Mouse (Mus musculus): ENCODE measurements around the gene Epha1. TPM values are rescaled to one million over a fixed set of nuclear protein-coding genes. Genes with fewer than 3 reads are reported as not detected.

Epha1 gene
- polyA plus RNA-seq, 1 experiment from 2014 or later = 0.25 TPM

DNA sequence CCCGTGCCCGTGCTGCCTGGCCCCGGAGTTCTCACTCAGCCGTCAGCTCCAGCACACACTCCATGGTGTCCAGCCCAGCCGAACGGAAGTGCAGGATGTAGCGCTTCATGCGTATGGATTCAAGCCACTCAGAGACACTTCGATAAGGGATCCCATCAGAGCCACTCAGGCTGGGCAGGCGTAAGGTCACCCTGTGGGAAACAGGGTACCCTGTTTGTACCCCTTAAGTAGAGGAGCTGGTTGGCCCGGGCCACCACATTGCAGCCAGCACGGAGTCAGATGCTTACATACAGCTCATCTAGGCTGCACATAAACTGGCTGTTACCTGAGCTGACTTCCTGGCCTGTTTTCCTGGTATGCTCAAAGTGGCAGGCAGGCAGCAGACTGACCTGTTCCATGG, 14.2 kb downstream of the Epha1 start:
- WGBS = 95% methylated on average over 12 of the region's 12 CpGs
- Histone ChIP-seq H3K27ac (ENCODE audit: low read depth, low read length) (no peak overlapping the region), H3K4me2 (ENCODE audit: low read length) (no peak overlapping the region), H3K36me3 (ENCODE audit: control insufficient read depth, insufficient read depth, low read length) (peaks cover 22% of the 10 kb centered on the region), H3K4me1 (ENCODE audit: control insufficient read depth, insufficient read depth, low read depth, low read length) (peaks cover 4% of the 10 kb centered on the region), H3K9me3 (ENCODE audit: control insufficient read depth, low read length) (no peaks in the 10 kb centered on the region), H3K9ac (ENCODE audit: low read depth, low read length) (no peak overlapping the region), H3K27me3 (replicated peaks; ENCODE audit: control insufficient read depth, insufficient read depth, low read length) (no peaks in the 10 kb centered on the region), H3K4me3 (ENCODE audit: low read length) (no peak overlapping the region)
- no peak for ATAC-seq

DNA sequence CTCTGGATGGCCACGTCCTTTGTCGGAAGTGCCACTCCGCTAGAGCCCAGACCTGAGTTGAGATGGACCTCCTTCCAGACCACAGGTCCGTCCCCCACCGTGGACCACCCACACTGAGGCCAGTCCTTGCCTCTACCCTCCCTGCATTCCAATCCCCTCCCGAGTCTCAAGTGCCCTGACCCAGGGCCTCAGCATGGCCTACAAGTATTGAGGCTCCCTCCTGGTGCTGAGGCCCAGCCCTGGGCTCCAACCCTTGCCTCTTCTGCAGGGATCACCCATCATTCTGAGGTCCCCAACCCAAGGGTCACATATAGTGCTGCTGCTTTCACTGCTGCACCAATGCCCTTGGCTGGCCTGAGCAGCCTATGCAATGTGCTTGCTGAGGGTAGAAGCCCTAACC, 15.2 kb downstream of the Epha1 start:
- no peaks in the 10 kb centered on the region for H3K27me3 ChIP-seq (replicated peaks; ENCODE audit: control insufficient read depth, insufficient read depth, low read length)

DNA sequence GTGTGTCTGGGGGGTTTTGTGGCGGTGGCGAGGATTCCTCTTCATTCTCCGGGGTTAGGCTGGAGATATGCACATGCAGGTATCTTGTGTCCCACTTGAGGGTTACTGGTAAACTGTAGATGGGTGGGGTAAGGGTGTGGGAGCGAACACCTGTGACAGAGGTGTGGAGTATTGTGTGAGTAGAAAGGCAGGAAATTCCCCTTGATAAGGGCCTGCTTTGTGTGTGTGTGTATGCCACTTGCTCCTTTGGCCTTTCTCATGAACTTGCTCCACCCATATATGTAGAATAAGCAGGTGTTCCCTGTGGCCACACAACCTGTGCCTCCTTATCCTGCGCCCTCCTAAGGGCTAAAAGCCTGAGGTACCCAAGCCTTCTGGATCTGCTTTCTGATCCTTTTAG, 16.2 kb downstream of the Epha1 start:
- H3K9ac ChIP-seq (ENCODE audit: low read depth, low read length) = no peak overlapping the region
- ATAC-seq = no peak
- H3K4me2 ChIP-seq (ENCODE audit: low read length) = no peak overlapping the region
- H3K27ac ChIP-seq (ENCODE audit: low read depth, low read length) = no peak overlapping the region
- peaks cover 22% of the 10 kb centered on the region for H3K36me3 ChIP-seq (ENCODE audit: control insufficient read depth, insufficient read depth, low read length)
- peaks cover 4% of the 10 kb centered on the region for H3K4me1 ChIP-seq (ENCODE audit: control insufficient read depth, insufficient read depth, low read depth, low read length)
- H3K4me3 ChIP-seq (ENCODE audit: low read length) = no peak overlapping the region
- 98% methylated on average over 5 of the region's 5 CpGs for WGBS
- no peaks in the 10 kb centered on the region for H3K27me3 ChIP-seq (replicated peaks; ENCODE audit: control insufficient read depth, insufficient read depth, low read length)
- H3K9me3 ChIP-seq (ENCODE audit: control insufficient read depth, low read length) = no peaks in the 10 kb centered on the region

More for the DNA sequence above, 15.2 kb downstream of the Epha1 start:
- H3K4me1 ChIP-seq (ENCODE audit: control insufficient read depth, insufficient read depth, low read depth, low read length) = peaks cover 3% of the 10 kb centered on the region
- no peak for ATAC-seq
- H3K4me2 ChIP-seq (ENCODE audit: low read length) = no peak overlapping the region
- no peak overlapping the region for H3K9ac ChIP-seq (ENCODE audit: low read depth, low read length)
- H3K9me3 ChIP-seq (ENCODE audit: control insufficient read depth, low read length) = no peaks in the 10 kb centered on the region
- no peak overlapping the region for H3K4me3 ChIP-seq (ENCODE audit: low read length)
- no peak overlapping the region for H3K27ac ChIP-seq (ENCODE audit: low read depth, low read length)
- WGBS = 69% methylated on average over 6 of the region's 6 CpGs
- peaks cover 22% of the 10 kb centered on the region for H3K36me3 ChIP-seq (ENCODE audit: control insufficient read depth, insufficient read depth, low read length)

DNA sequence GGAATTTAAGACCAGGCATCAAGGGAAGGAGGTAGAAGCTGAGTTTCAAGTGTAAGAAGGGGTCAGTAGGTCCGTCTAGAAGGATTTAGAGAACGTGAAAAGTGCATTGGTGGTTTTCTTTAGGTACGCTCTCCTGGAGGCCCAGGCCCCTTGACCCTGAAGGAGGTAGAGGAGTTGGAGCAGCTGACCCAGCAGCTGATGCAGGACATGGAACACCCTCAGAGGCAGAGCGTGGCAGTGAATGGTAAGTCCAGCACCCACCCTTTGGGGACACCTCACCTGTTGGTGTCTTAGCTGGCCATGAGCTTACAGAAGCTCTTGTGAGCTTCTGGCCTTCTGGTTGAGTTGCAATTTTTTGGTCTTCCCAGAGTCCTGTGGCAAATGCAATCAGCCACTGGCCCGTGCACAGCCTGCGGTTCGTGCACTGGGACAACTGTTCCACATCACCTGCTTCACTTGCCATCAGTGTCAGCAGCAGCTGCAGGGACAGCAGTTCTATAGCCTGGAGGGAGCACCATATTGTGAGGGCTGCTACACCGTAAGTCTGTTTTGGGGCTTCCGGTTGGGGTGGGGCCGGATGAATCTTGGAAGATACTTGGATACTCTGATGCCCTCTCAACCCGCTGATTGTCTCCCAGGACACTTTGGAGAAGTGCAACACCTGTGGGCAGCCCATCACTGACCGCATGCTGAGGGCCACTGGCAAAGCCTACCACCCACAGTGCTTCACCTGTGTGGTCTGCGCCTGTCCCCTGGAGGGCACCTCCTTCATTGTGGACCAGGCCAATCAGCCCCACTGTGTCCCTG, 17.1 kb downstream of the Epha1 start:
- WGBS = 95% methylated on average over 13 of the region's 13 CpGs
- no peak for ATAC-seq
- H3K4me3 ChIP-seq (ENCODE audit: low read length) = no peak overlapping the region
- no peaks in the 10 kb centered on the region for H3K27me3 ChIP-seq (replicated peaks; ENCODE audit: control insufficient read depth, insufficient read depth, low read length)
- peaks cover 12% of the 10 kb centered on the region for H3K4me1 ChIP-seq (ENCODE audit: control insufficient read depth, insufficient read depth, low read depth, low read length)
- no peak overlapping the region for H3K27ac ChIP-seq (ENCODE audit: low read depth, low read length)
- H3K4me2 ChIP-seq (ENCODE audit: low read length) = no peak overlapping the region
- no peak overlapping the region for H3K9ac ChIP-seq (ENCODE audit: low read depth, low read length)
- H3K36me3 ChIP-seq (ENCODE audit: control insufficient read depth, insufficient read depth, low read length) = peaks cover 24% of the 10 kb centered on the region
- H3K9me3 ChIP-seq (ENCODE audit: control insufficient read depth, low read length) = no peaks in the 10 kb centered on the region

DNA sequence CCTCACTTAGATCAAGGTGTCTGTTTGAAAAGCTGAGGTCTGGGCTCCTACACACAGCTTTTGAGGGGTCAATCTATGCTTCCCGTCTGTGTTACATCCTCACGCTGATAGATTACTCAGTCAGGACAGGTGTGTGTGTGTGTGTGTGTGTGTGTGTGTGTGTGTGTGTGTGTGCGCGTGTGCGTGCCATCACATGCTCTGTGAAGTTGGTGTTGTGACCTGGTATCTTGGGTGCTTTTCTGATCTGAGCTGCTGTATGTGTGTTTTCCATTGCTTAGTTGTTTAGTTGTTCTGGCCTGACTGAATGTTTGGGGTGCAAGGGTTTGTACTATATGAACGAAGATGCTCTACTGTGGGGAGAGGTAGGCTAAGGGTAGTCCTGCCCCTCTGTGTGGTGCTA, 17.7 kb downstream of the Epha1 start:
- Histone ChIP-seq H3K36me3 (ENCODE audit: control insufficient read depth, insufficient read depth, low read length) (peaks cover 23% of the 10 kb centered on the region), H3K4me1 (ENCODE audit: control insufficient read depth, insufficient read depth, low read depth, low read length) (peaks cover 15% of the 10 kb centered on the region), H3K27me3 (replicated peaks; ENCODE audit: control insufficient read depth, insufficient read depth, low read length) (no peaks in the 10 kb centered on the region), H3K4me2 (ENCODE audit: low read length) (no peak overlapping the region), H3K4me3 (ENCODE audit: low read length) (no peak overlapping the region), H3K9me3 (ENCODE audit: control insufficient read depth, low read length) (no peaks in the 10 kb centered on the region), H3K9ac (ENCODE audit: low read depth, low read length) (no peak overlapping the region), H3K27ac (ENCODE audit: low read depth, low read length) (no peak overlapping the region)
- WGBS = 95% methylated on average over 6 of the region's 6 CpGs
- ATAC-seq = no peak

DNA sequence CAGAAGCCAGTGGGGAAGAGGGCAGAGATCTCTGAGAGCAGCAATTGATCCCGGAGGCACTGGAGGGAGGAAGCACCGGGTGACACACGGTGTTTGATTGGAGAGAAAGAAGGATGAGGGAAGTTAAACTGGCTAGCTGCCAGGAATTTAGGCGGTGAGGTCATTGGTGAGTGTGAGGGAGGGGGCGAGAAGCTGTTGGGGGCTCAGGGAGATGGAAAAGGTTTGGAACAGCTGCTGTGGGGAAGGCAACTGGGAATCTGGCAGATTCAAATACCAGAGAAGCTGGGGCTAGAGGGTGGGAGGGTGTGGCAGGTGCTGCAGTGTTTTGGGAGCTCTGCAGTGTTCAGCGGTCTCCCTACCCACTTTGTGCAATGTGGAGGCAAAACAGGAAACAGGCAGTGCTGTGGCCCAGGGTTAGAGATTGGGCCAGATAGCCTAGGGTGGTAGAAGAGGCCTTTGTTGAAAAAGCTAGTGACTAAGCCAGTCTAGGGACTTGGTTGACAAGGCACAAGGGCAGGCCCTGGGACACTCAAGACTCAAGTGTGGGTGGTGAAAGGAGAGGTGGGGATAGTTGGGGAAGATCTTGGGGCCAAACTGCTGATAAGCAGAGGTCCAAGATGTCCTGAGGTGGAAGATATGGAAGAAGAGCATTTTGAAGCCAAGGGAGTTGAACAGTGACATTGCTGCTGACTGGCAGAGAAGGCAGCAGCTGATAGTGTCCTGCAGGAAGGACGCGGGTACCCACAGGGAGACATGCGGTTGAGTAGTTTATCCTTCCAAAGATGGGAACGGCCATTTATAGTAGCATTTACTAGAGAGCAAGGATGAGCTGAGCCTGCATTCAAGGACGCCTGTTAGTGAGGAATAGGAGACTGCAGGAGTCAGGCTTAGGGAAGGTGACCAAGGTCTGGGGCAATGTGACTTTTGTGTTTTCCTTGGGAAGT, 18.7 kb downstream of the Epha1 start:
- Histone ChIP-seq H3K9ac (ENCODE audit: low read depth, low read length) (no peak overlapping the region), H3K36me3 (ENCODE audit: control insufficient read depth, insufficient read depth, low read length) (peaks cover 17% of the 10 kb centered on the region), H3K9me3 (ENCODE audit: control insufficient read depth, low read length) (no peaks in the 10 kb centered on the region), H3K27me3 (replicated peaks; ENCODE audit: control insufficient read depth, insufficient read depth, low read length) (no peaks in the 10 kb centered on the region), H3K4me1 (ENCODE audit: control insufficient read depth, insufficient read depth, low read depth, low read length) (peaks cover 15% of the 10 kb centered on the region), H3K4me3 (ENCODE audit: low read length) (no peak overlapping the region), H3K27ac (ENCODE audit: low read depth, low read length) (no peak overlapping the region), H3K4me2 (ENCODE audit: low read length) (no peak overlapping the region)
- ATAC-seq = no peak
- WGBS = 62% methylated on average over 11 of the region's 11 CpGs

DNA sequence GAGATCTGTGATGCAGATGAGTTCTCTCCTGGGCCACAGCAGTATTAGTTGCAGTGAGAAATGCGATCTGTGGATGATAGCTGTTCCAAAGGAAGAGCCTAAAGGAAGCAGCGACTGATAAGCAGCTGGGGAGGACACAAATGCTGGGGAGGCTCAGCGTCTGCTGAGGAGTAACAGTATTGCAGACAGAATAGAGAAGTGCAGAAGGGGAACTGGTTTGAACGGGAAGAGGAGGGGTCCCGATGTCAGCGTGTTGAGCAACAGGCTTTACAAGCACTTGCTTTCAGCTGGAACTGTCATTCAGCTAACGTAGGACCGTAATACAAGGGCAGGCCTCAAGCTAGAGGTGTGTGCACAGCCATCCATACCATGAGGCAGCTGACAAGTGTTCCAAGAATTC, 19.9 kb downstream of the Epha1 start:
- Histone ChIP-seq H3K27ac (ENCODE audit: low read depth, low read length) (no peak overlapping the region), H3K36me3 (ENCODE audit: control insufficient read depth, insufficient read depth, low read length) (peaks cover 11% of the 10 kb centered on the region), H3K9me3 (ENCODE audit: control insufficient read depth, low read length) (no peaks in the 10 kb centered on the region), H3K9ac (ENCODE audit: low read depth, low read length) (no peak overlapping the region), H3K27me3 (replicated peaks; ENCODE audit: control insufficient read depth, insufficient read depth, low read length) (no peaks in the 10 kb centered on the region), H3K4me3 (ENCODE audit: low read length) (no peak overlapping the region), H3K4me2 (ENCODE audit: low read length) (no peak overlapping the region; the same call in 1 of the 2 replicates), H3K4me1 (ENCODE audit: control insufficient read depth, insufficient read depth, low read depth, low read length) (peaks cover 22% of the 10 kb centered on the region)
- no peak for ATAC-seq
- WGBS = 84% methylated on average over 8 of the region's 8 CpGs

DNA sequence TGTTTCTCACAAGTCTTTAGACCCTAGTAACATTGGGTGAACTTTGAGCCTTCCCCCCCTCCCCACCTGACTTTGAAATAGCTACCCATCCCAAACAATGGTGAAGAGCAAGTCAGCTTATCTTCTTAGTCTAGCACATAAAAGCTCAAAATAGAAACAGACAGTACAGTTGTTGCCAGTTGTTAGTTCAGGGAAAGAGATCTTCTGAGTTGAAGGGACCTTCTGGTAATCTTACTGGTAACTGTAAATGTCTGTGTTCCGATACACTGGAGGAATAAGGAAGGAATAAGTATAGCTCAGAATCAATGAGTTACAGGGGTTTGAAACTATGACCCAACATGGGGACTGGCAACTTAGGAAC, 20.6 kb downstream of the Epha1 start:
- Histone ChIP-seq H3K9ac (ENCODE audit: low read depth, low read length) (no peak overlapping the region), H3K9me3 (ENCODE audit: control insufficient read depth, low read length) (no peaks in the 10 kb centered on the region), H3K4me2 (ENCODE audit: low read length) (no peak overlapping the region), H3K27me3 (replicated peaks; ENCODE audit: control insufficient read depth, insufficient read depth, low read length) (no peaks in the 10 kb centered on the region), H3K27ac (ENCODE audit: low read depth, low read length) (no peak overlapping the region), H3K4me1 (ENCODE audit: control insufficient read depth, insufficient read depth, low read depth, low read length) (peaks cover 22% of the 10 kb centered on the region), H3K4me3 (ENCODE audit: low read length) (no peak overlapping the region), H3K36me3 (ENCODE audit: control insufficient read depth, insufficient read depth, low read length) (peaks cover 11% of the 10 kb centered on the region)
- ATAC-seq = no peak
- 91% methylated on average over 1 of the region's 1 CpGs for WGBS

All from hindbrain, embryonic 16.5 days (tissue).